Mouse (Mus musculus) heart, embryonic 16.5 days (tissue): ENCODE measurements around the gene Spata13. TPM values are rescaled to one million over a fixed set of nuclear protein-coding genes. Genes with fewer than 3 reads are reported as not detected.

Experiments
- ATAC-seq: fragments of 200-750 bp; cut with Nextera tagmentation; replicated peaks from 2 replicates; pipeline ENCODE4 v1.8.0; 2017; ENCODE audit warnings: moderate number of reproducible peaks; ENCODE audit not compliant: insufficient read depth, low FRiP score; ENCODE audit errors: extremely low read depth
- H3K27ac ChIP-seq: fragments of 300-500 bp; sonication (generic); 2 replicates; pipeline ENCODE4 v1.5.1; 2014; ENCODE audit warnings: mild to moderate bottlenecking, low read length, control low read depth, moderate library complexity
- H3K27me3 ChIP-seq: fragments of 300-500 bp; sonication (generic); 2 replicates; pipeline ENCODE4 v1.6.1; 2014; ENCODE audit warnings: low read length, mixed read lengths; ENCODE audit not compliant: control insufficient read depth, insufficient read depth
- H3K36me3 ChIP-seq: fragments of 300-500 bp; sonication (generic); 2 replicates; pipeline ENCODE4 v1.6.1; 2014; ENCODE audit not compliant: control insufficient read depth, insufficient read depth
- H3K4me1 ChIP-seq: fragments of 300-500 bp; sonication (generic); 2 replicates; pipeline ENCODE4 v1.6.1; 2014; ENCODE audit warnings: low read length, mixed read lengths; ENCODE audit not compliant: control insufficient read depth, insufficient read depth
- H3K4me2 ChIP-seq: fragments of 300-500 bp; sonication (generic); 2 replicates; pipeline ENCODE4 v1.6.1; 2014; ENCODE audit warnings: low read depth, mild to moderate bottlenecking, control low read depth, low read length
- H3K4me3 ChIP-seq: fragments of 300-500 bp; sonication (generic); 2 replicates; pipeline ENCODE4 v1.5.1; 2014; ENCODE audit warnings: mild to moderate bottlenecking, control low read depth, low read length
- H3K9ac ChIP-seq: fragments of 300-500 bp; sonication (generic); 2 replicates; pipeline ENCODE4 v1.6.1; 2014; ENCODE audit warnings: low read length, control low read depth
- H3K9me3 ChIP-seq: fragments of 300-500 bp; sonication (generic); replicated peaks from 2 replicates; pipeline ENCODE4 v1.6.1; 2016; ENCODE audit warnings: low read length; ENCODE audit not compliant: control insufficient read depth
- WGBS: fragments of 180-500 bp; shearing (Covaris S2); extraction: QIAGEN DNeasy Blood & Tissue Kit; methylation state at CpG from one replicate; pipeline ENCODE4 v1.1.7; 2014; 5-methylcytosine and 5-hydroxymethylcytosine counted together
- polyA plus RNA-seq: library from polyadenylated mRNA; unstranded; fragments of >200 nt; fragmentation: Nextera tagmentation; extraction: Ambion mirVana; gene quantifications from 2 replicates; pipeline ENCODE4 v1.2.1, GENCODE M21; 2015

Gene Spata13
- polyA plus RNA-seq, 1 experiment from 2014 or later: 21.4 TPM

DNA sequence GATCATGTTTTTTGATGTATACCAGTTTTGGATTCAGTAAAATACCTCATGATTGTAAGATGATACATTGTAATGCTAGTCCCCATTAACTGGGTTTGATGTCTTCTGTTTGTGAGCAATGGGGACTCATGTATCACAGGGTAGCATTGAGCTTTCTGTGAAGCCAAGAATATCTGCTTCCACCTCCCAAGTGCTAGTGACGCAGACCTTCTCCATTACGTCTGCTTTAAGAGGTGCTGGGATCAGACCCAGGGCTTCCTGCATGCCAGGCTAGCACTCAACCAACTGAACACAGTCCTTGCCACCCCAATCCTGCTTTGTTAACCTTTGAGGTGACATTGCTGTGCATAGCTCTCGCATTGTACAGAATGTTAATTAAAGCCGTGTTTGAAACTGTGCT lies 164.9 kb downstream of the Spata13 start:
- Histone ChIP-seq H3K36me3 (peaks cover 15% of the 10 kb centered on the region), H3K4me3 (no peak overlapping the region), H3K9me3 (no peaks in the 10 kb centered on the region), H3K4me1 (no peaks in the 10 kb centered on the region), H3K27ac (no peak overlapping the region), H3K27me3 (no peaks in the 10 kb centered on the region), H3K4me2 (no peak overlapping the region), H3K9ac (no peak overlapping the region)
- ATAC-seq: no peak
- WGBS: 84% methylated on average over 4 of the region's 4 CpGs

GRCm38 (mm10) chr14:60799762-60800728 lies 166.2 kb downstream of the Spata13 start:
- ATAC-seq: no peak
- H3K4me2 ChIP-seq: no peak overlapping the region
- H3K4me3 ChIP-seq: no peak overlapping the region
- WGBS: 46% methylated on average over 9 of the region's 9 CpGs
- H3K4me1 ChIP-seq: no peaks in the 10 kb centered on the region
- H3K36me3 ChIP-seq: peaks cover 15% of the 10 kb centered on the region
- no peak overlapping the region for H3K9ac ChIP-seq
- no peaks in the 10 kb centered on the region for H3K27me3 ChIP-seq
- H3K9me3 ChIP-seq: no peaks in the 10 kb centered on the region
- H3K27ac ChIP-seq: no peak overlapping the region

DNA sequence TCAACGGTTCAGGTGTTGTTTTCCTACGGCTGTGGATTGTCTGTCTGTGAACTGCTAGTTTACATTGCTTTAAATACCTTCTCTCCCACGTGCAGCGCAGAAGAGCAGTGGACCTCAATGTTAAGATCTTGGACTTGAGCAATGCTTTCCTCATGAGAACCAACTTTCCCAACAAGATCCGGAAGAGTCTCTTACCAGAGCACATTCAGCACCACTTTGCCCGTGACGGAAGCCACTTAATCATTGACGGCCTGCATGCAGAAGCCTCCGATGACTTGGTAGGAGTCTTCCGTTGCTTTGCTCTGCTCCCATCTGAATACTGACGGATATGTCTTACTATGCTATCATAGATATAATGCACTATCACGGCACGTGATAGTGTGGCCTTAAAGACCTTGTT lies 168.2 kb downstream of the Spata13 start:
- 90% methylated on average over 13 of the region's 13 CpGs for WGBS
- H3K9me3 ChIP-seq: no peaks in the 10 kb centered on the region
- no peak overlapping the region for H3K4me2 ChIP-seq
- H3K4me1 ChIP-seq: 0 out of 2 replicates have a peak, but pooled peaks cover 2% of the 10 kb centered on the region
- no peak overlapping the region for H3K27ac ChIP-seq
- H3K4me3 ChIP-seq: no peak overlapping the region
- no peak for ATAC-seq
- no peaks in the 10 kb centered on the region for H3K27me3 ChIP-seq
- H3K36me3 ChIP-seq: peaks cover 10% of the 10 kb centered on the region
- H3K9ac ChIP-seq: no peak overlapping the region

GRCm38 (mm10) chr14:60804978-60805377 lies 171.2 kb downstream of the Spata13 start:
- ATAC-seq: no peak
- WGBS: 86% methylated on average over 9 of the region's 9 CpGs

GRCm38 (mm10) chr14:60805871-60806270 lies 172.1 kb downstream of the Spata13 start:
- H3K4me3 ChIP-seq: no peak overlapping the region
- H3K36me3 ChIP-seq: peaks cover 8% of the 10 kb centered on the region; the same call in 1 of the 2 replicates
- no peaks in the 10 kb centered on the region for H3K27me3 ChIP-seq
- 0 out of 2 replicates have a peak, but pooled peaks cover 2% of the 10 kb centered on the region for H3K4me1 ChIP-seq
- WGBS: 70% methylated on average over 1 of the region's 1 CpGs
- H3K9me3 ChIP-seq: no peaks in the 10 kb centered on the region
- H3K9ac ChIP-seq: no peak overlapping the region
- ATAC-seq: no peak
- H3K27ac ChIP-seq: no peak overlapping the region
- H3K4me2 ChIP-seq: no peak overlapping the region

More at GRCm38 (mm10) chr14:60804978-60805377, 171.2 kb downstream of the Spata13 start:
- Histone ChIP-seq H3K27me3 (no peaks in the 10 kb centered on the region), H3K9me3 (no peaks in the 10 kb centered on the region), H3K4me3 (no peak overlapping the region), H3K4me2 (no peak overlapping the region), H3K36me3 (peaks cover 8% of the 10 kb centered on the region; the same call in 1 of the 2 replicates), H3K27ac (no peak overlapping the region), H3K4me1 (0 out of 2 replicates have a peak, but pooled peaks cover 2% of the 10 kb centered on the region), H3K9ac (no peak overlapping the region)

DNA sequence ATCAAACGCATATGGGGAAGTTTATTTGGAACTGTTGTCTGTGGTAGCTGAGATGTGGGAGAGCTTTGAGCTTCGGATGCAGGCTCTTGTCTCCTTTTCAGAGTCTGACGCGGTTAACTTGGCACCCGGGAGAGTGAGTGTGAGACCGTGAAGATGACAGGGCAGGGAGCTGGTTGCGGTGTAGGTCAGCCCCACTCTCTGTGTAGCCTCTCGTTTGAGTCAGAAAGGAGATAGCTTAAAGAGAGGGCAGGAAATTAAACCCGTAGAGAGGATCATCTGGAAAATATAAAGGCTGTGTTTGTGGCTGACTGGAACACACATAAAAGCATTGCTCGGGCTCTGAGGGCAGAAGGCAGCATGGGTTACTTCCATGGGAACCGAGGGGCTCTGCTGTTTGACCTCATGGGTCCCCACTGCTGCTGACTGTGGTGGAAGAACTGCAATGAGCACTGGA lies 173.1 kb downstream of the Spata13 start:
- Histone ChIP-seq H3K36me3 (peaks cover 5% of the 10 kb centered on the region; the same call in 1 of the 2 replicates), H3K27me3 (no peaks in the 10 kb centered on the region), H3K9me3 (no peaks in the 10 kb centered on the region), H3K27ac (no peak overlapping the region), H3K9ac (no peak overlapping the region), H3K4me3 (no peak overlapping the region), H3K4me1 (peaks cover 7% of the 10 kb centered on the region), H3K4me2 (no peak overlapping the region)
- 45% methylated on average over 11 of the region's 11 CpGs for WGBS
- ATAC-seq: no peak

DNA sequence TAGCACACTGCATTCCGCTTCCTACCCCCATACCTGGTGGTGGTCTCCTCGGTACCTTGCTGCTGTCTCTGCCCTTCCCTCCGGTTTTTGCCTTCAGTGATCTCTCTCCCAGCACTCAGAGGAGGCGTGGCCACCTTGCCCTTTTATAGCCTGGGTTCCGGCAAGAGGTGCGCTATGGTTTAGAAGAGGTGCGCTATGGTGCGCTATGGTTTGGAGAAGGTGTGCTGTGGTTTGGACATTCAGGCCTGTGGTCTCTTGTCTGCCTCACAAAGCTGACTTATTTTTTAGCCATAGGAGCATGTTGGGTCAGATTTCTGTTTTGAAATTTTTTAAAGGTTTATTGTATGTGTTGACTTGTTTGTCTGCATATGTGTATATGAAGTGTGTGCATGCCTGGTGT lies 176.1 kb downstream of the Spata13 start:
- 87% methylated on average over 8 of the region's 8 CpGs for WGBS
- H3K27ac ChIP-seq: no peak overlapping the region
- H3K36me3 ChIP-seq: peaks cover 11% of the 10 kb centered on the region; the same call in 1 of the 2 replicates
- peaks cover 7% of the 10 kb centered on the region for H3K4me1 ChIP-seq
- ATAC-seq: no peak
- no peaks in the 10 kb centered on the region for H3K27me3 ChIP-seq
- no peak overlapping the region for H3K9ac ChIP-seq
- H3K4me2 ChIP-seq: no peak overlapping the region
- H3K9me3 ChIP-seq: no peaks in the 10 kb centered on the region
- H3K4me3 ChIP-seq: no peak overlapping the region

DNA sequence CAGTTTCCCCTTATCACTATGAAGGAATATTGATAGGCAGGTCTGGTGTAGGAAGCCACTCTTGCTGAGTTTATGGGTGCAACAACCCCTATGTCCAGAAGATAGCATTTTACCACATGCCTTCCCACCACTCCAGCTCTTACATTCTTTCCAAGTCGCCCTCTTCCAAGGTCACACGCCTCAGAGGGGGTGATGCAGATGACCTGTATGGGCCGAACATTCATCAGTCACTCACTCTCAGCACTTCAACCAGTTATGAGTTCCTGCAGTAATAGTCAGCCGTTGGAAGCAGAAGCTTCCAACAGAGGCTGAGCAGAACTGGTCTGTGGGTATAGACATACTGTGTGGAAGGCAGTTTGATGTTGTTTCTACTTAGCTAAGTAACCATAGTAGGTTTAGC lies 177.7 kb downstream of the Spata13 start:
- H3K27ac ChIP-seq: no peak overlapping the region

More for the DNA sequence above, 177.7 kb downstream of the Spata13 start:
- H3K4me1 ChIP-seq: peaks cover 5% of the 10 kb centered on the region
- no peaks in the 10 kb centered on the region for H3K9me3 ChIP-seq
- no peak overlapping the region for H3K4me3 ChIP-seq
- no peak overlapping the region for H3K4me2 ChIP-seq
- no peak overlapping the region for H3K9ac ChIP-seq
- peaks cover 15% of the 10 kb centered on the region; the same call in 1 of the 2 replicates for H3K36me3 ChIP-seq
- 59% methylated on average over 4 of the region's 4 CpGs for WGBS
- no peak for ATAC-seq
- no peaks in the 10 kb centered on the region for H3K27me3 ChIP-seq
